Mouse (Mus musculus) urinary bladder, postnatal 14 days (tissue): ENCODE measurements around the gene Caprin1.

Experiments used
- DNase-seq: peaks from one replicate; pipeline ENCODE4 v3.0.0; 2021; ENCODE audit warnings: low spot score

Caprin1 gene

GRCm38 (mm10) chr2:103796861-103797466 lies 485 bp downstream of the Caprin1 start:
- DNase-seq, result peak; percentile 76

DNA sequence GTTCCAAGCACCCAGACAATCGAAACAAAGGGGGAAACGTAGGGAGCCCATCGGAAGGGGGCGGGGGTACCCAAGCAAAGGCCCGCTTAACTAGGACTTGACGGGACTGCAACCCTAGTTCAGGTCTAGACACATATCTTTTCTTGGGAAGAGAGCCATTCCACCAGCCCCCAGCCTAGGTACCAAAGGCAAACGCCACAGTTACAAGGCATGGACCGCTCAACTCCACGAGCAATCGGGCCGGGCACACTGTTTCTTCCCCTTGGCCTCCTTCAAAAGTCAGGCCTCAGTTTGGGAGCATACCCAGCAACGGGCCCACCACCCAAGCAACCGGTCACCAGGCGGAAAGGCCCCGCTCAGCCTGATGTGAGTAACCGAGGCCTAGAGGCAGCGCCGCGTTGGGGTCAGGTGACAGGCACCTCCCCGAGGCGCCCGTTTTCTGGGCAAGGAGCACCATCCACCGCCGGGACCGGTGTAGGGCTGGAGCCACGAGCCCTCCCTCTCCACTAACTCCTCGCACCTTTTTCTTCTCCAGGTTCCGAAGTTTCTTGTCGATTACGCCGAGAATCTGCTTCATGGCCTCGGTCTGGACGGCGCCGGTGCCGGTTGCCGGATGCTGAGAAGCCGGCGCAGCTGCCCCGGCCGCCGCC lies 1.1 kb downstream of the Caprin1 start:
- peak; percentile 53 for DNase-seq

DNA sequence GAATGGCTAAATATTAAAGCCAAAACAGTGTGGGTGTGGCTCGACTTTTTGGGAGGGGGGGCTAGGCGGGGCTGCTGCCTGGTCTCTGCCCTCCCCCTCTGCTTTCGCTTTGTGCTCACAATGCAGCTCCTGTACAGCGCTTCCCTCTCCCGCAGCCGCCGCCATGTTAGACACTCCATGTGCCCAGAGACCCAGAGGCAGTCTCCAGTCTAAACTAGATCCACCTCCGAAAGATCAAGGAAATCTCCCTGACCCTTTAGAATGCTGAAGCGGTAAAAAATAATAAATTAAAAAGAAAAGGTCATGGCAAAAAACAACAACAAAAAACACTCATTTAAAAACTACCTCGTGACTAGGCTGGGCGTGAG lies 1.6 kb downstream of the Caprin1 start:
- peak; percentile 81 for DNase-seq

- no peak for DNase-seq
Observed at GRCm38 (mm10) chr2:103792009-103792408, 5.4 kb downstream of the Caprin1 start.

DNA sequence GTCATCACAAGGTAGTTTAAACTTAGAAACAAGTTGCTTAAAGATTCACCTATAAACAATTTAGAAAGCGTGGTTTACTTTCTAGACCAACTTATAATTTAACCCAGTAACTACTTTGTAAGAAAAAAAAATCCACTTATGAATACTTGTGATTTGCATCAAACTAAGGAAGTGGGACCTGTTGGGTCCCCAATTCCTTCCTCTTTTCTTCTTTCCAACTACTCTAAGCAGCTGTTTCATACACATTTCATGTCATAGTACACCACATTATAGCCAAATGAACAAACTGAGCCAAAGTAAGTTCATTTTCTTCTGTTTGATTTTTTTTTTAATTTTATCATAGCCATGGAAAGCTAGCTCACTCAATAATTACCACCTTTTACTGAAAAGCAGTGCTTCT lies 11.7 kb downstream of the Caprin1 start:
- DNase-seq, result no peak

GRCm38 (mm10) chr2:103784621-103785020 lies 12.8 kb downstream of the Caprin1 start:
- DNase-seq, result no peak

- DNase-seq, result no peak
Observed at GRCm38 (mm10) chr2:103762492-103762891, 35.0 kb downstream of the Caprin1 start.

DNA sequence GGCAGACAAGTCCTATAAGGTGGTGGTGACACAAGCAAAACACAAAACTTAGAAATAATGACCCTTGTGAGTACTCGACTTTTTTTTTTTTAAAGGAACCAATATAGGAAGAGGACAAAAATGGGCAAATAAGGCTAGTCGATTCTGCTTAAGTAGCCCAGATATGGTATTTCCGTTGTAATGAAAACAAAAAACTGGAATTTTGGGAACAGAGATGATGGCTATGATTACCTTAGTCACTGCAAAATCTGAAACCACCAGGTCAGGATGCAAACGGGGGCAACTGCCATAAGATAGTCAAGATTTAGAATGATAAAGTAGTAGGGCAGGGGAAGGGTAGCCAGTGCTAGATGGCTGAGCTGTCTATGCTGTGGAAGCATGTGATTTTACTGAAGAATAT lies 35.5 kb downstream of the Caprin1 start:
- no peak for DNase-seq

DNA sequence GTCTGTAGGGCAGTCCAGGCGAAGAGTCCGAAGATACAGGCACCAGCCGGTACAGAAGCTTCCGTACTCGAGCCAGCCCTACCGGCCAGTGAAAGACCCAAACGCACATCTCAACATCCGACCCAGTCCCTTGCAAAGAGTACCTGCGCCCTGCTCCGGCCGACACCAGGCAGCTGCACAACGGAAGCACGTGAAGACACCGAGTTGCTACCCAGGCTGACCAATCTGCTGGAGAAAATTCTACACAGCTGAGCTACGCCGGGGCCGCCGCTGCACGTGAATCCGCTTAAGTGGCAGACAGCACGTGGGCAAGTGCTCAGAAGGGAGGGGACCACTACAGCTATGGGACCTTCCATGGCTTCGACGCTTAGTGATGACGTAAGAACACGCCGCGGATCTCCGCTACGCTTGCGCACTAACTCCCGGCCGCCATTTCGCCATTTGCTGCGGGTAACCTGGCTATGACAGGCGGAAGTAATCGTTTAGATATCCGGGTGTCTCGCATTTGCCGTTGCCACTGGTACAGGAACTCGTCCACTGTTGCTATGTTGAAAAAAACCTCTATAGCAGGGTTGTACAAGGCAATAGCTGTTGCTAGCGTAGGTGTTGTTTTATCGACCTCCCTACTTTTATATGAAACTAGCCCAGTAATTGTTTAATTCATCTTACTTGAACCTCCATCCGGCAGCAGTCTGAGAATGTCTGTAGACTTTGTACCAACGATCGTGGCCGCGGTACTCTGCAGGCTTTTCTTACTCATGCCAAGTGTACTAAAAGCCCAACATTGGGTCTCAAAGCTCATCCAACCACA lies 36.3 kb downstream of the Caprin1 start, which contains the start of gene Nat10:
Gene Nat10 (minus strand): TSS at position 365 of the 811 bp plus-strand sequence.
- DNase-seq, result peak; percentile 98

DNA sequence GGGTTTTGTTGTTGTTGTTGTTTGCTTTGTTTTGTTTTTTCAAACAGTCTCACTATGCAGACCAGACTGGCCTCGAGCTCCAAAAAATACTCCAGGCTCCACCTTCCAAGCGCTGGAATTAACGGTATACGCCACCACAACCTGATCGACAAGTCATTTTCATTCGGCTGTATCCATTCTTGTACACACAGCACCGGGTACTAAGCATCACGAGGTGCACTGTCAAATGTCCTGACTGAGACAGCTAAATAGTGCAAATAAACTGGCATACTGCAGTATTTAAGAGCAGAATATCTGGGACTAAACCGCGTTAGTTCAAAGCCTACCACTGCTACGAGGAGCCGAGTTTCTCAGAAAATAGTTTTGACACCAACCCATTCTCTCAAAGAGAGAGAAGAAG lies 37.0 kb downstream of the Caprin1 start:
- no peak for DNase-seq

- DNase-seq, result no peak
Observed at GRCm38 (mm10) chr2:103755458-103756085, 41.9 kb downstream of the Caprin1 start.

DNA sequence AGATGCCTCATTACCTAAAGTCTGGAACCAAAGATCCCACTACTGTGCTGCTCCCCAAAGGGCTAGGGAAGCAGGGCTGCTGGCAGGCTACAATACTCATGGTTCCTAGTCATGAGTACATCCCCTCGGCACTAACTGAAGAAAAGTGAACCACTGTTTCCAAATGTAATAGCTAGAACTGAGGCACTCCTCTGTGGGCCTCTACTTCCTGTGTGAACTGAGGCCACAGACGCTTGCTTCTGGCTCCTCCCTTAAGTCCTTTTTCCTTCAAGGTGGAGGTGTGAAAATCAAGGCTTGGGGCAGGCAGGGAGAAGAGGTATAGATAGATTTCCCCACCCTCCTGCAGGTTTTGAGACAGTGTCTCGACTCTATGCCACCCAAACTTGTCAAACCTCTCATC lies 42.8 kb downstream of the Caprin1 start:
- no peak for DNase-seq

GRCm38 (mm10) chr2:103751771-103752170 lies 45.7 kb downstream of the Caprin1 start:
- DNase-seq, result no peak

DNA sequence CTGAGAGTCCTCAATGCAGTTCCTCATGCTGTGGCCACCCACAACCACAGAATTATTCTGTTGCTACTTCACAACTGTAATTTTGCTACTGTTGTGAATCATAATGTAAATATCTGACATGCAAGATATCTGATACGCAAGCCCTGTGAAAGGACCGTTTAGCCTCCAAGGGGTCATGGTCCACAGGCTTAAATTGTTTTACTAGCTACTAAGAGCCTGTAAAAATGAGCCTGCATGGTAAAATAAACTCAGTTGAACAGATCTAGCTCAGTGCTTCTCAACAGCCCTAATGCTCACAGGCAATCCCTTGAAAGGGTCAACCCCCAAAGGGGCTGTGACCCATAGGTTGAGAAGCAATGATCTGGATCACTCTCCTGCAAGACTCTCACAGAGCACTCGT lies 48.4 kb downstream of the Caprin1 start:
- DNase-seq, result no peak

GRCm38 (mm10) chr2:103747891-103748290 lies 49.6 kb downstream of the Caprin1 start:
- DNase-seq, result no peak

- no peak for DNase-seq
Observed at GRCm38 (mm10) chr2:103746761-103747160, 50.7 kb downstream of the Caprin1 start.

GRCm38 (mm10) chr2:103746096-103746495 lies 51.4 kb downstream of the Caprin1 start:
- DNase-seq, result no peak

DNA sequence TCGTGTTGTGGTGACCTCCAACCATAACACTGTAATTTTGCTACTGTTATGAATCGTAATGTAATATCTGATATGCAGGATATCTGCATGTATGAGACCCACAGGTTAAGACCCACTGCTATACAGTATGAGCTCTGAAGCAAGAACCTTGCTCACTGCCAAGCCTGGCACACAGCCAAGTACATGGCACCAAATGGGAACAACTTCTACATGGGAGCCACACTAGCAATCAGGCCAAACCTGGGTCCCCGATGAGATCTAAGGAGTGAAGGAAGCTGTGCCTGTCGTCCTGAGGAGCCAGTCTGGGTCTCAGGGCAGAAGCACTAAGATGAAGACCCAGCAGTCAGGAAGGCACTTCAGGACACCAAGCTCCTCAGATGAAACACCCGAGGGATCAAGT lies 52.0 kb downstream of the Caprin1 start:
- DNase-seq, result no peak

DNA sequence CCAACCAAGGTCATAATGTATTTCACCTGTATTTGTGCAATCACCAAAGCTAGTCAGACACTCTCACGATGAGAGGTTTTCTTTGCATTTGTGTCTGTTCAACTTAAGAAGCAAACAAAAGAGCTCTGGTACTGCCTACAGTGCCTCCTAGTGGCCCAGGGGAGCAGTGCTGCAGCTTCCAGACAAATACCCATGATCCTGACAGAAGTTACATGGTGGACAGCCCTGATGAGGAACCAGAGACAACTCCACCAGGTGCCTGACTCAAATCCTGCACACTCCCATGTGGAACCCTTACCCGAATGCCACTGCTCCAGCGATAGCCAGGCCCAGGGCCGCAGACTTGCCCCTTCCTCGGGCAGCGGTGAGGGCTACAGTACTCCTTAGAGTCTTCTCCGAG lies 53.5 kb downstream of the Caprin1 start:
- DNase-seq, result peak; percentile 58

DNA sequence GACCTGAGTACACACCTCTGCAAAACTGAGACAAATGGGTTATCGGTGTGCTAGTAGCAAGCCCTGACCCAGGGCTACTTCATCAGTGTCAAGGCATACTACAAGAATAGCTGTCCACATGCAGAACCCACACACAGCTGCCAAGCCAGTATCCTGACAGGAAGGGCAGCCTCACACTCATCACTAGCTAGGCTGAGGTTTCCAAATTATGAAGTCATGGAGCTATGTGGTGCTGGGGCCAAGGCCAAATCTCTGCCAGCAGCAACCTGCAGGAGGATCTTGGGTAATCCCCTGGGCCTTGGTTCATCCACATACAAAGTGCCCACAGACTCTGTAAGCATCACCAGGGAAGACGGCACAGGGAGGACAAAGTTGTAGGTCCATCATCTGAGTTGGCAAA lies 53.9 kb downstream of the Caprin1 start:
- no peak for DNase-seq

DNA sequence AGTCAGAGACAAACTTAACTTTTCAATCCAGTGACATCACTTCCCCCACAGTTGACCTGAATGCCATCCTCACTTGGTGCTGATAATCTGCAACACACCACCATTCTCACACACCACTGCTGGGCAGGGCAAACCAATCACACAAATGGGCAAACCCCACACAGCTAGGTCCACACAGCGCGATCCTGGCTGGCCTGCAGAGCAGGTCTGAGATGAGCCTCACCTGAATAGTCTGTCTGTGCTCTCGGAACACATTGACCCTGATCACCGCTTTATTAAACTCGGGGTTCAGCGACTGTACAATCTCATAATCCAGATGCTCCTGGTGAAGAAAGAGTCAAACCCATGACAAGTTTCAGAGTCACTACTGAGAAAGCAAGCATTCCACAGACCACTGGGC lies 54.6 kb downstream of the Caprin1 start:
- DNase-seq, result no peak

DNA sequence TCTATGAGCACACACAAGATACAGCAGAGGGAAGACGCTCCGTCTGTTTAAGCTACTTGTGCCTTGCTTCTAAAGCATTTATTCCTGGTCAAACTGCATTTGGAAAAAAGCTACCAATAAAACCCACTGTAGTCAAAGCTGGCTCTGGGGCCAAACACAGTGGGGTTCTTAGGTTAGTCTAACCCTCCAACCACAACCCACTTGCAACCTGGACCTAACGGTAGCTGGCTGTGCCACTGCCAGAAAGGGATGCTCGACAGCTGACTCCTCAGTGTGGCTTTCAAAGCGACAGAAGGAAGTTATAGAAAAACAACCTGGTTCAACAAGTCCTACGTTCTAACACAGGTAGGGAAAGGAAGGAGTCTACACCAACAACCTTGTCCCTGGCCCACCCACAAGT lies 66.0 kb downstream of the Caprin1 start:
- no peak for DNase-seq

DNA sequence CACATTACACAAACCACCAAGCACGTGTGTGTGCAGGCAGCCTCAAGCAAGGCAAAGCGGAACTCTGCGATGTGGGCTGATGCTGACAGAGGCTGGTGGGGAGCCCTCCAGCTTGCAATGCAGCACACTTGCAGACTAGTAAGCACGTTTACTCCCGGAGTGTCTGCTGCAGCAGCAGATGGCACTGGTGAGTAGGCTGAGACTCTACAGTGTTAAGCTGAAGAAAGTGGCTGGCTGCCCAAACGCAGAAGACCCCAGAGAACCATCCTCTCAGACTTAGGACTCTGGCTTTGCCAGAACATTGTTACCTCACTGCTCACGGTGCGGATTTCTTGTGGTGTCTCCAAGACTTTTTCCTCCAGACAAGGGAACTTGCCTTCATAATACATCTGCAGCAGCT lies 66.5 kb downstream of the Caprin1 start:
- no peak for DNase-seq
